Mouse (Mus musculus) forebrain, embryonic 10.5 days (tissue): ENCODE data around the gene Rgs9bp. TPM values are rescaled to one million over a fixed set of nuclear protein-coding genes. Genes with fewer than 3 reads are reported as not detected.
"Not testable (repeated sequence)": the region's sequence is repeated elsewhere in the genome, so short reads cannot be mapped to it uniquely, and the experiment has no call there.

Source experiments
- DNase-seq: peaks from one replicate; pipeline ENCODE4 v3.0.0-alpha.2; 2017; ENCODE audit warnings: low spot score; ENCODE audit errors: extremely low spot score
- H3K27ac ChIP-seq: fragments of 300-500 bp; sonication (generic); 2 replicates; pipeline ENCODE4 v1.5.1; 2016; ENCODE audit warnings: mild to moderate bottlenecking
- H3K27me3 ChIP-seq: fragments of 300-500 bp; sonication (generic); 2 replicates; pipeline ENCODE4 v1.6.1; 2016; ENCODE audit warnings: mild to moderate bottlenecking; ENCODE audit not compliant: poor library complexity, severe bottlenecking
- H3K36me3 ChIP-seq: fragments of 300-500 bp; sonication (generic); replicated peaks from 2 replicates; pipeline ENCODE4 v1.6.1; 2016; ENCODE audit warnings: mild to moderate bottlenecking, moderate library complexity
- H3K4me1 ChIP-seq: fragments of 300-500 bp; sonication (generic); 2 replicates; pipeline ENCODE4 v1.6.1; 2016
- H3K4me3 ChIP-seq: fragments of 300-500 bp; sonication (generic); 2 replicates; pipeline ENCODE4 v1.5.1; 2016; ENCODE audit warnings: mild to moderate bottlenecking, moderate library complexity
- H3K9me3 ChIP-seq: fragments of 300-500 bp; sonication (generic); 2 replicates; pipeline ENCODE4 v1.6.1; 2016; ENCODE audit warnings: mild to moderate bottlenecking, moderate library complexity
- WGBS: fragments of 180-500 bp; shearing (Covaris S2); methylation state at CpG from one replicate; pipeline ENCODE4 v1.1.7; 2016; 5-methylcytosine and 5-hydroxymethylcytosine counted together
- polyA plus RNA-seq: library from polyadenylated mRNA; unstranded; fragments of >200 nt; fragmentation: Nextera tagmentation; extraction: Ambion mirVana; gene quantifications from 2 replicates; pipeline ENCODE4 v1.2.1, GENCODE M21; 2016

Rgs9bp gene
- polyA plus RNA-seq, 1 experiment from 2014 or later = 0.09 TPM

GRCm38 (mm10) chr7:35553751-35554604, 31.4 kb downstream of the Rgs9bp start:
- 65% methylated on average over 10 of the region's 10 CpGs for WGBS
- Histone ChIP-seq H3K9me3 (no peaks in the 10 kb centered on the region), H3K27me3 (no peaks in the 10 kb centered on the region), H3K4me1 (peaks cover 30% of the 10 kb centered on the region), H3K4me3 (peak overlapping the region; percentile 65), H3K36me3 (peaks cover 23% of the 10 kb centered on the region), H3K27ac (no peak overlapping the region)
- no peak for DNase-seq

- H3K4me1 ChIP-seq = no peaks in the 10 kb centered on the region
- no peaks in the 10 kb centered on the region for H3K9me3 ChIP-seq
- DNase-seq = peak; percentile 52
- 37% methylated on average over 4 of the region's 4 CpGs for WGBS
- peaks cover 36% of the 10 kb centered on the region for H3K36me3 ChIP-seq
- H3K27ac ChIP-seq = no peak overlapping the region
- H3K27me3 ChIP-seq = no peaks in the 10 kb centered on the region
- H3K4me3 ChIP-seq = no peak overlapping the region
Observed at GRCm38 (mm10) chr7:35545881-35546280, 39.5 kb downstream of the Rgs9bp start.

- no peak within 1 kb of the TSS for H3K27ac ChIP-seq
- no peaks in the 10 kb centered on the region for H3K27me3 ChIP-seq
- 91% methylated on average over 17 of the region's 17 CpGs for WGBS
- no peak within 1 kb of the TSS for H3K4me3 ChIP-seq
- DNase-seq = no peak
- no peaks in the 10 kb centered on the region for H3K36me3 ChIP-seq
- no peaks in the 10 kb centered on the region for H3K4me1 ChIP-seq
- H3K9me3 ChIP-seq = no peaks in the 10 kb centered on the region
Observed at GRCm38 (mm10) chr7:35537562-35537961, 47.8 kb downstream of the Rgs9bp start, which contains the start of gene Tdrd12. TSS of gene Tdrd12 (minus strand) at chr7:35537745.

- Histone ChIP-seq H3K4me3 (no peak overlapping the region), H3K27me3 (no peaks in the 10 kb centered on the region), H3K4me1 (no peaks in the 10 kb centered on the region), H3K9me3 (no peaks in the 10 kb centered on the region), H3K27ac (no peak overlapping the region), H3K36me3 (no peaks in the 10 kb centered on the region)
- WGBS = 83% methylated on average over 12 of the region's 12 CpGs
- DNase-seq = no peak
Observed at GRCm38 (mm10) chr7:35535750-35536512, 49.5 kb downstream of the Rgs9bp start.

- 37% methylated on average over 1 of the region's 1 CpGs for WGBS
Observed at GRCm38 (mm10) chr7:35530544-35530943, 54.8 kb downstream of the Rgs9bp start.

GRCm38 (mm10) chr7:35530026-35530425, 55.4 kb downstream of the Rgs9bp start:
- 77% methylated on average over 3 of the region's 3 CpGs for WGBS

More at GRCm38 (mm10) chr7:35530544-35530943, 54.8 kb downstream of the Rgs9bp start:
- H3K4me3 ChIP-seq, H3K27ac ChIP-seq, DNase-seq, H3K36me3 ChIP-seq, H3K4me1 ChIP-seq, H3K27me3 ChIP-seq, H3K9me3 ChIP-seq: not testable (repeated sequence)

More at GRCm38 (mm10) chr7:35530026-35530425, 55.4 kb downstream of the Rgs9bp start:
- Histone ChIP-seq H3K9me3 (no peaks in the 10 kb centered on the region; the same call in 1 of the 2 replicates), H3K27ac (no peak overlapping the region), H3K36me3 (no peaks in the 10 kb centered on the region), H3K4me3 (no peak overlapping the region), H3K4me1 (no peaks in the 10 kb centered on the region), H3K27me3 (no peaks in the 10 kb centered on the region)
- DNase-seq = no peak

Other genes starting within 250 kb of the Rgs9bp start
- gene Faap24, start 188.7 kb downstream of the Rgs9bp start, polyA plus RNA-seq = 28.4 and 29.3 TPM in 2 replicates
- 69.9 and 72.3 TPM in 2 replicates for gene Cep89, start 188.5 kb downstream of the Rgs9bp start, polyA plus RNA-seq
- gene Slc7a9, start 136.8 kb downstream of the Rgs9bp start, polyA plus RNA-seq = 0.29 TPM in 1 of 2 replicates, not detected in the other
- gene Tdrd12, start 47.8 kb downstream of the Rgs9bp start, polyA plus RNA-seq = 0.15 TPM in 2 replicates
- gene Nudt19, start 29.3 kb downstream of the Rgs9bp start, polyA plus RNA-seq = 45.9 and 50.3 TPM in 2 replicates
- gene Ankrd27, start 662 bp upstream of the Rgs9bp start, polyA plus RNA-seq = 40.2 and 41.1 TPM in 2 replicates
- 316 and 317 TPM in 2 replicates for gene Pdcd5, start 61.9 kb upstream of the Rgs9bp start, polyA plus RNA-seq
- 30.5 and 31.5 TPM in 2 replicates for gene Dpy19l3, start 168.9 kb upstream of the Rgs9bp start, polyA plus RNA-seq
- gene Zfp507, start 217.4 kb upstream of the Rgs9bp start, polyA plus RNA-seq = 17.5 and 18.6 TPM in 2 replicates